Mouse (Mus musculus): ENCODE data around the gene Zfyve27.

Zfyve27 gene

GRCm38 (mm10) chr19:42141998-42142397 lies 21.8 kb upstream of the Zfyve27 start:
- no peak for DNase-seq (ENCODE audit: extremely low read depth, low read depth, low spot score)

GRCm38 (mm10) chr19:42142757-42143156 lies 21.0 kb upstream of the Zfyve27 start:
- no peak for DNase-seq (ENCODE audit: extremely low read depth, low read depth, low spot score)

- no peak for DNase-seq (ENCODE audit: extremely low read depth, low read depth, low spot score)
Observed at GRCm38 (mm10) chr19:42144067-42144466, 19.7 kb upstream of the Zfyve27 start.

GRCm38 (mm10) chr19:42144541-42145167 lies 19.1 kb upstream of the Zfyve27 start:
- DNase-seq (ENCODE audit: extremely low read depth, low read depth, low spot score), result no peak

- no peak for DNase-seq (ENCODE audit: extremely low read depth, low read depth, low spot score)
Observed at GRCm38 (mm10) chr19:42145210-42145609, 18.5 kb upstream of the Zfyve27 start.

GRCm38 (mm10) chr19:42145731-42146130 lies 18.0 kb upstream of the Zfyve27 start:
- no peak for DNase-seq (ENCODE audit: extremely low read depth, low read depth, low spot score)

- DNase-seq (ENCODE audit: extremely low read depth, low read depth, low spot score), result no peak
Observed at GRCm38 (mm10) chr19:42146276-42147010, 17.3 kb upstream of the Zfyve27 start.

GRCm38 (mm10) chr19:42147170-42147768 lies 16.5 kb upstream of the Zfyve27 start, which contains the start of gene Marveld1:
Marveld1 (plus strand) TSS chr19:42147400.
- DNase-seq (ENCODE audit: extremely low read depth, low read depth, low spot score), result no peak

- no peak for DNase-seq (ENCODE audit: extremely low read depth, low read depth, low spot score)
Observed at GRCm38 (mm10) chr19:42147769-42148568, 15.8 kb upstream of the Zfyve27 start.

GRCm38 (mm10) chr19:42148569-42148860 lies 15.2 kb upstream of the Zfyve27 start:
- DNase-seq (ENCODE audit: extremely low read depth, low read depth, low spot score), result no peak

- DNase-seq (ENCODE audit: extremely low read depth, low read depth, low spot score), result no peak
Observed at GRCm38 (mm10) chr19:42151990-42152389, 11.8 kb upstream of the Zfyve27 start.

- no peak for DNase-seq (ENCODE audit: extremely low read depth, low read depth, low spot score)
Observed at GRCm38 (mm10) chr19:42157493-42158237, 6.1 kb upstream of the Zfyve27 start.

- DNase-seq (ENCODE audit: extremely low read depth, low read depth, low spot score), result no peak
Observed at GRCm38 (mm10) chr19:42158246-42159017, 5.3 kb upstream of the Zfyve27 start.

GRCm38 (mm10) chr19:42164188-42164587 lies 437 bp downstream of the Zfyve27 start:
- no peak for DNase-seq (ENCODE audit: extremely low read depth, low read depth, low spot score)

GRCm38 (mm10) chr19:42166130-42166529 lies 2.4 kb downstream of the Zfyve27 start:
- DNase-seq (ENCODE audit: extremely low read depth, low read depth, low spot score), result no peak

GRCm38 (mm10) chr19:42166766-42167165 lies 3.0 kb downstream of the Zfyve27 start:
- DNase-seq (ENCODE audit: extremely low read depth, low read depth, low spot score), result no peak

GRCm38 (mm10) chr19:42167489-42167888 lies 3.7 kb downstream of the Zfyve27 start:
- peak; percentile 79 for DNase-seq (ENCODE audit: extremely low read depth, low read depth, low spot score)

- no peak for DNase-seq (ENCODE audit: extremely low read depth, low read depth, low spot score)
Observed at GRCm38 (mm10) chr19:42169322-42169975, 5.7 kb downstream of the Zfyve27 start.
